Mouse (Mus musculus): Measurements from ENCODE around the gene Tmem268. TPM values are rescaled to one million over a fixed set of nuclear protein-coding genes. Genes with fewer than 3 reads are reported as not detected.

Gene Tmem268
- 7.5 and 7.8 TPM in 2 replicates for polyA plus RNA-seq (2016; fragmentation: Nextera tagmentation; extraction: Ambion mirVana)

DNA sequence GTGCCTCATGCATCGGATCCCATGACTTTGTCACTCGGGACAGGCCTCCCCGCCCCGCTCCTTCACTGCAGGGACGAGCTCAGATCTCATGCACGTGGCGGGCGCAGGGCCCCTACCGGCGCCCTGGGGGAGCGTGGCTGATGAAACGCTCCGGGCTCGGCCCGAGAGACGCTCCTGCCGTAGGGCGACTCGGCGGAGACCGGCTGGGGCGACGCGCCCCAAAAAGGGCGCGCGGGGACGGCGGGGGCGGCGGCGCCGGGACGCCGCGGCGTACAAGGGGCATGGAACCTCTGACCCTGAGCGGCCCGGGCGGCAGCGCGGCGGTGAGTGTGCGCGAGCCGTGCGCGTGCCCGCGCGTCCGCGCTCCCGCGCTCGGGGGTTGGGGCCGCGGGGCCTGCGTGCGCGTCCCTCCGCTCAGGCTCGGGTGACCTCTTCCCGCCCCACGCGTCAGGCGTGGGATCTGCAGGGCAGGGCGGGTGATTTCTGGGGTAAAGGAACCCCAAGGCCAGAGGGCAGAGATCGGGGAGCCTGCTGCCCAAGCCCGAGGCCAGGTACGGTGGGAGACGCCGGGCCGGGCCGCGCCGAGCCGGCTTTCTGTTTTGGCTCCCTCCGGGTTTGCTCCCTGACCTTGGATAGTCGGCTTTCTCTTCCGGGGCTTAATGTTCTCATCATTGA is at the start of gene Tmem268:
Gene Tmem268 (plus strand): TSS at position 375 of the 675 bp plus-strand sequence.
- H3K4me1 ChIP-seq = peaks cover 63% of the 10 kb centered on the region
- peak within 1 kb of the TSS; percentile 73 for H3K27ac ChIP-seq
- no peaks in the 10 kb centered on the region for H3K27me3 ChIP-seq (replicated peaks)
- H3K9ac ChIP-seq = peak within 1 kb of the TSS; percentile 77
- ATAC-seq = peak; percentile 83
- peak within 1 kb of the TSS; percentile 83 for H3K4me2 ChIP-seq
- H3K4me3 ChIP-seq = peak within 1 kb of the TSS; percentile 73
- H3K36me3 ChIP-seq = peaks cover 15% of the 10 kb centered on the region
- no peaks in the 10 kb centered on the region for H3K9me3 ChIP-seq (replicated peaks)
- under 1% methylated on average over 79 of the region's 81 CpGs for WGBS (ENCODE audit: insufficient replicate concordance)

DNA sequence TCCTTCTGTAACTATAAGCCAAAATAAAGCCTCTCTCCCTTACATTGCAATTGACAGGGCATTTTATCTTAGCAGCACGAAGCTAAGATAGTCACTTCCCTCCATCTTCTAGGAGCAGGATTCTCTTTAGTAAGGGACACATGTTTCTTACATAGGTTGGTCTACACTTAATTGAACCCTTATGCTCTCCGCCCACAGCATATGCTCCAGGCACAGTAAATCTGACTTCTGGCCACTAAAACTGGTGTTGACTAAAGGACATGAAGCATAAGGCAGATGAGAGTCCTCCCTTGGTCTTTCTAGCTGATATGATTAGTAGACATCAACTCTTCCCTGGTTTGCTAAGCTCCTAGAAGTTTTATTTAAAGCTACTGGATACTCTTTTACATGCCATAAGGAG is 45.7 kb upstream of the Tmem268 start:
- Histone ChIP-seq H3K4me3 (no peak overlapping the region), H3K4me1 (no peaks in the 10 kb centered on the region), H3K27ac (no peak overlapping the region), H3K4me2 (no peak overlapping the region), H3K27me3 (replicated peaks) (0 out of 2 replicates have a peak, but pooled peaks cover 3% of the 10 kb centered on the region), H3K9me3 (replicated peaks) (no peaks in the 10 kb centered on the region), H3K9ac (no peak overlapping the region), H3K36me3 (no peaks in the 10 kb centered on the region)
- WGBS (ENCODE audit: insufficient replicate concordance) = 47% methylated on average over 2 of the region's 2 CpGs
- ATAC-seq = no peak

DNA sequence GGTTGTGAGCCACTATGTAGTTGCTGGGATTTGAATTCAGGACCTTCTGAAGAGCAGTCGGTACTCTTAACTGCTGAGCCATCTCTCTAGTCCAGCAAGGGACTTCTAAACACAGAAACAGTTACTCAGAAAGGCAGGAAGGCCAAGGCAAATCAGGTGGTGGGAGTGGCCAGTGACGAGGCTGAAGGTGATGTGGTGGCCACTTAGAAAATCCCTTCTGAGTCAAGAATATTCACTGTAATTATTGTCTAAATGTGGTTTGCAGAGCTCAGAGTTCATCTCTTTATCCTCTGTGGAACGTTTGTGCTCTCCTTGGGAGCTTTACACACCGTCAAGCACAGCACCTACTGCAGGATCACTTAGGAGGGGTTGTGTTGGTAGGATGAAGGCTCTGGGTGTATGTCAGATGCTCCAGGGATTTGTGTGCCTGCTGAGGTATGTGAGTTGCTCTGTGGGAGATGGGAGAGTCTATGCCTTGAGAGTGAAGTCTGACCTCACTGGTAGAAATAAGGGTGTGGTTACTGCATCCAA is 44.1 kb upstream of the Tmem268 start:
- Histone ChIP-seq H3K27me3 (replicated peaks) (0 out of 2 replicates have a peak, but pooled peaks cover 3% of the 10 kb centered on the region), H3K4me3 (no peak overlapping the region), H3K36me3 (no peaks in the 10 kb centered on the region), H3K9ac (no peak overlapping the region), H3K4me1 (no peaks in the 10 kb centered on the region), H3K9me3 (replicated peaks) (no peaks in the 10 kb centered on the region), H3K4me2 (no peak overlapping the region), H3K27ac (no peak overlapping the region)
- WGBS (ENCODE audit: insufficient replicate concordance) = 46% methylated on average over 4 of the region's 4 CpGs
- ATAC-seq = no peak

DNA sequence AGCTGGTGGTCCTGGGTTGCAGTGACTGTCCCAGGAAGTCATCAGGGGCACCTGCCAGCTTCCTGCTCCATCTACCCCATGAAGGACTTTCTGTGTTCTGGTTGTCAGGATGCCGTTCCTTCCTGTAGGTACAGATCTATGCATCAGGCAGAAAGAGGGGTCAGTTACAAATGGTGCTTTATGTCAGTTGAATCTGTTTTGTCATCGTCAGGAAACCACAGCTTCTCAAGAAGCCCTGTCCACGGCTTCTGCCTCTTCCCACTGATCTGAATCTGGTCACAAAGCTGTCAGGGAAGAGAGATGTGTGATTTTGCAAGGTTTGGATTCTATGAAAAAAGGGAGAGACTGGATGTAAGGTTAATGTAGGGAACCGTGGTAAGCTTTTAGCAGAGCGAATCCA is 43.6 kb upstream of the Tmem268 start:
- Histone ChIP-seq H3K4me2 (no peak overlapping the region), H3K9ac (no peak overlapping the region), H3K9me3 (replicated peaks) (no peaks in the 10 kb centered on the region), H3K36me3 (no peaks in the 10 kb centered on the region), H3K27me3 (replicated peaks) (0 out of 2 replicates have a peak, but pooled peaks cover 3% of the 10 kb centered on the region), H3K4me3 (no peak overlapping the region), H3K4me1 (no peaks in the 10 kb centered on the region), H3K27ac (no peak overlapping the region)
- WGBS (ENCODE audit: insufficient replicate concordance) = 36% methylated on average over 5 of the region's 5 CpGs
- no peak for ATAC-seq

DNA sequence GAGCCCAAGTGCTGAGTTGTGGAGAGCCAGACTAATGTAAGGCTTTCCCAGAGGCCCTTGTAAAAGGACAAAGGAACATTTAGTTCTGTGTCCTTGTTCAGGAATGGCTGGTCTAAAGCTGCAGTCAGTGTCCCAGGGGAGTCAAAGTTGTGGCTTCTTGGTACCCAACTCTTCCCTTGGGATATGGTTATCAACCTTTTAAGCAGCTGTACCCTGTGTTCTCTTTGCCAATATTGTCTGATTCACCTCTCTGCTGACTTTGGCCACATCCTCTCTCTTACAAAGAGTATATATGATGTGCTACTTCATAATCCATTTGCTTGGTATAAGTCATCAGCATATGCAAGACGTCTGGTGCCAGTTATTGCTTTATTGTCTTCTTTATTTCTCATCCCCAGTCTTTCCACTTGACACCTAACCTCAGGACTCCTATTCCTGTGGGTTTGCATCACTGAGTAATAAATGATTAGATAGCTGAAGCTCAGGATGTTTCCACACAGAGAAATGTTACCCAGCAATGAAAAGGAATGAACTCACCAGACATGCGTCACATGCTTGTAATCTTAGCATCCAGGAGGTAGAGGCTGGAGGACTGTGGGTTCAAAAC is 36.7 kb upstream of the Tmem268 start:
- 0 out of 2 replicates have a peak, but pooled peaks cover 3% of the 10 kb centered on the region for H3K27me3 ChIP-seq (replicated peaks)
- no peak for ATAC-seq
- H3K9me3 ChIP-seq (replicated peaks) = no peaks in the 10 kb centered on the region
- H3K36me3 ChIP-seq = no peaks in the 10 kb centered on the region
- H3K4me3 ChIP-seq = no peak overlapping the region
- H3K9ac ChIP-seq = no peak overlapping the region
- 63% methylated on average over 2 of the region's 2 CpGs for WGBS (ENCODE audit: insufficient replicate concordance)
- H3K27ac ChIP-seq = no peak overlapping the region
- H3K4me1 ChIP-seq = no peaks in the 10 kb centered on the region
- no peak overlapping the region for H3K4me2 ChIP-seq

DNA sequence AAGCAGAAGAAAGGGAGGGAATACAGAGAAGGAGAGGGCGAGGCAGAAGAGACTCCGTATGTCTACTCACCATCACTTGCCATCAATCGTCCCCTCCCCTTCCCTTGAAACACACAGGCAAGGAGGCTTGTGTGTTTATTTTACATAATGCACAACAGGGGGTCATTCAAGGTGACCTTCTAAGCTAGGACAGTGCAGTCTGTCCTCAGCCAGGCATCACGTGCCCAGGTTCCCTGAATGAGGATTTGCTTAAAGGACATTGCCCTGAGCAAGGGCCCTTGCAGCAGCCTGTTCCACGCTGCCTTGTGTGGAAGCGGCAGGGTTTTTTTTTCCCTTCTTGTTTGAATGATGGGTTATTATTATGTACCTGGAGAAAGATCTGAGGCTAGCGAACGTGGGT is 33.1 kb upstream of the Tmem268 start:
- Histone ChIP-seq H3K4me2 (no peak overlapping the region), H3K9ac (no peak overlapping the region), H3K27me3 (replicated peaks) (no peaks in the 10 kb centered on the region), H3K36me3 (no peaks in the 10 kb centered on the region), H3K9me3 (replicated peaks) (no peaks in the 10 kb centered on the region), H3K4me1 (no peaks in the 10 kb centered on the region), H3K4me3 (no peak overlapping the region), H3K27ac (no peak overlapping the region)
- ATAC-seq = no peak
- 67% methylated on average over 8 of the region's 8 CpGs for WGBS (ENCODE audit: insufficient replicate concordance)

DNA sequence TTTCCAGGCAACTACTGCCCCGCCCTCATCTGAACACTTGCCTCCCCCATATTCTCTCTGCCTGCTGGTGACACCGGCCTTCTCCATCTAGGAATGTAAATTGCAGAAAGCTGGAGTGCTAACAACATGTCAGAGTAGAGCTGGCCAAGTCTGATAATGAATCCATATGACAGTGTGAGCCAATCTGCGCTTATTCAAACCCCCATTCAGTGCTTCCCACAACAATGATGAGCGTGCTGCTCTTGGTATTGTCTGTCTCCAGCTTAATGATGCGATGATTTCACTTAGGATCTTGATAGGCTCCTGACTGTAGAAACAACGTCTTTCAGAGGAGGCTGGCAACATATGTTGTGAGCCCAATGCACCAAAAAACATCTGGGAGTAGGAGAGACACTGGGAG is 29.6 kb upstream of the Tmem268 start:
- H3K4me2 ChIP-seq = no peak overlapping the region
- WGBS (ENCODE audit: insufficient replicate concordance) = 65% methylated on average over 6 of the region's 6 CpGs
- no peaks in the 10 kb centered on the region for H3K9me3 ChIP-seq (replicated peaks)
- H3K27ac ChIP-seq = no peak overlapping the region
- no peaks in the 10 kb centered on the region for H3K36me3 ChIP-seq
- H3K27me3 ChIP-seq (replicated peaks) = no peaks in the 10 kb centered on the region
- no peaks in the 10 kb centered on the region for H3K4me1 ChIP-seq
- H3K4me3 ChIP-seq = no peak overlapping the region
- no peak overlapping the region for H3K9ac ChIP-seq
- no peak for ATAC-seq

DNA sequence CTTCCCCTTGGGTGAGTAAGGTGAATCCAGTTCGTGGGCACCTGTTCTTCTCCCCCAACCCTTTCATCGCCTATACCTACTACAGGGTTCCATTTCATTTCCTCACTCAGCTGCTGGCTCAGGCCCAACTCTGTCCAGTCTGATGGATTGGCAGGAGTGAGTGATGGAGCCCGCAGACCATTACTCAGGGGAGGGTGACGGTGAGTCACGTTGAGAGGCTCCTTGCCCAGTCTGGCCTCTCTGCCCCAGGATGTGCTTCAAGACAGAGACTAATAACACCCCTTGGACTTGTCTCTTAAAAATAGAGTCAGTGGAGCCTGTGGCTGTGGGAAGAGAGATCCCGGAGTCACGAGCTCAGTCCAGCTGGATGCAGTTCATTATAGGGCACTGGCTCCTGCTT is 28.2 kb upstream of the Tmem268 start:
- Histone ChIP-seq H3K9me3 (replicated peaks) (no peaks in the 10 kb centered on the region), H3K4me1 (no peaks in the 10 kb centered on the region), H3K27ac (no peak overlapping the region), H3K27me3 (replicated peaks) (no peaks in the 10 kb centered on the region), H3K9ac (no peak overlapping the region), H3K4me2 (no peak overlapping the region), H3K4me3 (no peak overlapping the region), H3K36me3 (no peaks in the 10 kb centered on the region)
- ATAC-seq = no peak
- 68% methylated on average over 7 of the region's 7 CpGs for WGBS (ENCODE audit: insufficient replicate concordance)

DNA sequence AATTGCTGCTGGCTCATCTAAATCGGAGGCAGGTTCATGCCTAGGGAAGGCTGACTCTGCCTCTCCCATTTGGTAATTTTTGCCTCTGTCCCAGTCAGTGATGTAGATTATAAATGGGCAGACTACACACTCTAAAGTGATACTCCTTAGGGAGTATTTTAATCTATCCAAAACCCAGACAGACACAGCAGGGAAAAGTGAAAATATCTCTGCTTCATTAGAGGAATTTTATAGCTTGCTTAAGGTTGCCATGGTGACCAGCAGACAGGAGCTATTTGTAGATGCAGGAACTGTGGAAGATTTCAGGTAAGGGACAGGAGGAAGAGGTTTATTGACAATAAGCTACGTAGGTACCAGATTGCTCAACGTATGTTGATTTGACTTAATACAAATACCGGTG is 21.0 kb upstream of the Tmem268 start:
- Histone ChIP-seq H3K27ac (no peak overlapping the region), H3K9ac (no peak overlapping the region), H3K36me3 (no peaks in the 10 kb centered on the region), H3K9me3 (replicated peaks) (no peaks in the 10 kb centered on the region), H3K4me3 (no peak overlapping the region), H3K27me3 (replicated peaks) (no peaks in the 10 kb centered on the region), H3K4me2 (no peak overlapping the region), H3K4me1 (no peaks in the 10 kb centered on the region)
- 70% methylated on average over 4 of the region's 4 CpGs for WGBS (ENCODE audit: insufficient replicate concordance)
- no peak for ATAC-seq

DNA sequence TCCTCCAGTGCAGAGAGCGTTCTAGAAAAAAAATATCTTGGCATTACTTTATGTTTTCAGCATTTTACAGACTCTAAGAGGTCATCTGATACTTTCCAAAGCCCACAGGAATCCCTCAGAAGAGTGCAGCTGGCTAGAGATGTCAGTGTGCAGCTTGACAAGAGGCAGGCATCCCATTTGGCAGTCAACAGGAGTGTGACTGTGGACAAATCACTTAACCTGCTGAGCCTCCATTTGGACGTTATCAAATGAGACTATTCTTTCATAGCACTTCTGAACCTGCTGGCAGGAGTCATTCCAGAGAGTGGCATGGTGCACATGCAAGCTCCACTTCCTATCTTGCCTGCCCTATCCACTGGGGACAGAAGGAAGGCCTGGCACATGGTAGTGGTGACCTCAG is 16.4 kb upstream of the Tmem268 start:
- Histone ChIP-seq H3K4me1 (peaks cover 30% of the 10 kb centered on the region), H3K4me2 (no peak overlapping the region), H3K27ac (no peak overlapping the region), H3K9me3 (replicated peaks) (no peaks in the 10 kb centered on the region), H3K36me3 (no peaks in the 10 kb centered on the region), H3K27me3 (replicated peaks) (no peaks in the 10 kb centered on the region), H3K4me3 (no peak overlapping the region), H3K9ac (no peak overlapping the region)
- 67% methylated on average over 2 of the region's 2 CpGs for WGBS (ENCODE audit: insufficient replicate concordance)
- no peak for ATAC-seq

DNA sequence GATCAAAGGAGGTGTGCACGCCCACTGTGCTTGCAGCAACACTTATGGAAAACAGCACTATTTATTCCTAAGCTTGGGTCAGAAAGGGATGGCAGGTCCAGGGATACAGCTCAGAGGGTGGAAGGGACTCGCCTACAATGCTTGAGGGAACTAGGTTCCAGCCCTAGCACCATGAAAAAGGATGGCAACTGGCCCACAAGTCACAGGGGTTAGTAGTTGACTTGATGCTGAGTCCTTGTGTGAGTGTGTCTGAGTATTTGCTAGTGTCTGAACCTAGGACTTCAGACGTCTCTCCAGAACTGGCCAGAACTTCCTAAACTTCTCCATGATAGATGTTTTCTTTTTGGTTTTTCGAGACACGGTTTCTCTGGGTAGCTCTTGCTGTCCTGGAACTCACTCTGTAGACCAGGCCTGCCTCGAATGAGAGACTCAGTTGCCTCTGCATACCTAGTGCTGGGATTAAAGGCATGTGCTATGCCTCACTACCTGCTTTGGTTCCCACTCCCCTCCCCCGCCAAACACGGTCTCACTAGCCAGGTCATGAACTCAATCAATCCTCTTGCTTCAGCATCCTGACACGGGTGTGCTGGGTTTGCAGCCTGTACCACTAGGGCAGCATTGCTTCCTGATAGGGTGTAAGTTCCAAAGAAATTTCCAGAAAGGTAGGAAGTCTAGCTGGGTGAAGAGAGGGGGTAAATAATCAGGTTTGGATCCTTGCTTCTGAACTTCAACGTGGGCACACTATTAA is 14.7 kb upstream of the Tmem268 start:
- no peaks in the 10 kb centered on the region for H3K27me3 ChIP-seq (replicated peaks)
- peak; percentile 55 for ATAC-seq
- H3K4me3 ChIP-seq = peak overlapping the region; percentile 87
- WGBS (ENCODE audit: insufficient replicate concordance) = 55% methylated on average over 10 of the region's 10 CpGs
- peak overlapping the region; percentile 57 for H3K4me2 ChIP-seq
- peaks cover 33% of the 10 kb centered on the region for H3K4me1 ChIP-seq
- H3K9me3 ChIP-seq (replicated peaks) = no peaks in the 10 kb centered on the region
- H3K9ac ChIP-seq = peak overlapping the region; percentile 88
- H3K36me3 ChIP-seq = peaks cover 12% of the 10 kb centered on the region
- H3K27ac ChIP-seq = peak overlapping the region; percentile 66

All from liver, embryonic 12.5 days (tissue).